Mouse (Mus musculus): ENCODE results near the gene Cpb2.

DNA sequence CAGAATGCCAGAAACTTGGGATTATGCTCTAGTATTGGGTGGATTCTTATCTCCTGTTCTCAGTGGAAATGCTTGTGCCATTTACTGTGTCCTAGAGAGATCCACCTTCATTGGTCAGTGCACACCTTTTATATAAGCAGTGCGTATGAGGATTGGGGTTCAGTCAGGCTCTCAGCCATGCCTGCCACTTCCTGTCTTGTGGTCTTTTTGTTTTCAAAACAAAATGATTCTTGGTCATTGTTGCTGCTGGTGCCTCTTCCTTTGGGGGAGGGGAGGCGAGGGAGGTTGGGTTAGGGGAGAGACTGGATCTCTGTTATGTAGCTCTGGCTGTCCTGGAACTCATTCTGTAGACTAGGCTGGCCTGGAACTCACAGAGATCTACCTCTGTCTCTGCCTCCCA is 76.6 kb downstream of the Cpb2 start:
- TF ChIP-seq CTCF (IDR thresholded peaks at IDR 0.05; ENCODE audit: low read depth) = no peak
- TF ChIP-seq EP300 (optimal IDR thresholded peaks at IDR 0.05) = no peak

Measured in stomach, postnatal 0 days (tissue).